8 mouse cellular contexts compared by ENCODE assay signal in genomic region chr12:85487545-85488141, GRCm38 (mm10). TPM values are rescaled to one million over a fixed set of nuclear protein-coding genes. Genes with fewer than 3 reads are reported as not detected.
DNase-seq lines count a peak whose midpoint lies in the region; ATAC-seq and TF ChIP-seq lines count a peak whose summit lies in the region.

No protein-coding gene starts in this region.

- peak overlapping the region; percentile 62 for H3K4me3 ChIP-seq in embryonic facial prominence, embryonic 14.5 days (ENCODE audit: low read depth, low read length)
- peak overlapping the region; percentile 79 for H3K4me3 ChIP-seq in heart, embryonic 15.5 days
- no peak overlapping the region for H3K4me3 ChIP-seq in liver, embryonic 14.5 days (ENCODE audit: insufficient read depth in 1 of 2, low read depth in 2 of 2, low read length in 2 of 2)

- no peaks in the 10 kb centered on the region for H3K9me3 ChIP-seq in embryonic facial prominence, embryonic 14.5 days (ENCODE audit: control insufficient read depth, low read length)
- no peaks in the 10 kb centered on the region for H3K9me3 ChIP-seq in heart, embryonic 15.5 days (replicated peaks)
- no peaks in the 10 kb centered on the region for H3K9me3 ChIP-seq in liver, embryonic 14.5 days (ENCODE audit: control insufficient read depth, low read length)

- TF ChIP-seq EP300 in liver, embryonic 14.5 days (IDR thresholded peaks at IDR 0.05; ENCODE audit: low read depth), result no peak

- H3K4me2 ChIP-seq in embryonic facial prominence, embryonic 14.5 days (ENCODE audit: low read depth, low read length), result peak overlapping the region; percentile 96
- peak overlapping the region; percentile 94 for H3K4me2 ChIP-seq in heart, embryonic 15.5 days
- peak overlapping the region; percentile 70 for H3K4me2 ChIP-seq in liver, embryonic 14.5 days (ENCODE audit: low read depth)

- peak; percentile 86 for DNase-seq in CD4-positive, CD25-positive, alpha-beta regulatory T cell, adult 2 months (ENCODE audit: low read depth, low spot score)
- DNase-seq in adrenal gland, adult 18-20 months (ENCODE audit: low spot score in 2 of 2), result peak; percentile 60 to 66
- peak; percentile 85 for DNase-seq in embryonic facial prominence, embryonic 14.5 days (ENCODE audit: low spot score)
- DNase-seq in kidney, postnatal 10 days, result peak; percentile 82
- DNase-seq in liver, embryonic 14.5 days (ENCODE audit: low read depth in 3 of 3, low spot score in 3 of 3), result no peak
- DNase-seq in naive thymus-derived CD4-positive, alpha-beta T cell, adult 2 months (ENCODE audit: low read depth), result peak; percentile 82
- DNase-seq in thymus, postnatal 10 days (ENCODE audit: low spot score in 2 of 2), result peak; percentile 52 to 71

- H3K27me3 ChIP-seq in embryonic facial prominence, embryonic 14.5 days (replicated peaks; ENCODE audit: control insufficient read depth, insufficient read depth, low read length), result no peaks in the 10 kb centered on the region
- H3K27me3 ChIP-seq in heart, embryonic 15.5 days, result no peaks in the 10 kb centered on the region
- H3K27me3 ChIP-seq in liver, embryonic 14.5 days (ENCODE audit: control insufficient read depth, insufficient read depth, low read length), result peaks cover 14% of the 10 kb centered on the region

- H3K9ac ChIP-seq in embryonic facial prominence, embryonic 14.5 days (ENCODE audit: low read depth, low read length), result no peak overlapping the region; the same call in none of the 2 replicates
- peak overlapping the region; percentile 69 for H3K9ac ChIP-seq in heart, embryonic 15.5 days
- H3K9ac ChIP-seq in liver, embryonic 14.5 days (replicated peaks), result no peak overlapping the region

- peaks cover 12% of the 10 kb centered on the region for H3K4me1 ChIP-seq in embryonic facial prominence, embryonic 14.5 days (ENCODE audit: control insufficient read depth, insufficient read depth, low read length)
- H3K4me1 ChIP-seq in heart, embryonic 15.5 days (replicated peaks), result peaks cover 30% of the 10 kb centered on the region
- H3K4me1 ChIP-seq in liver, embryonic 14.5 days (replicated peaks; ENCODE audit: control insufficient read depth in 2 of 2, insufficient read depth in 2 of 2, low read length in 1 of 2), result peaks cover 0 to 11% of the 10 kb centered on the region in 2 experiments; a peak in 2 of 4 replicates

- H3K36me3 ChIP-seq in embryonic facial prominence, embryonic 14.5 days (ENCODE audit: control insufficient read depth, insufficient read depth, low read length), result no peaks in the 10 kb centered on the region
- H3K36me3 ChIP-seq in heart, embryonic 15.5 days, result no peaks in the 10 kb centered on the region
- H3K36me3 ChIP-seq in liver, embryonic 14.5 days (replicated peaks; ENCODE audit: control insufficient read depth, insufficient read depth, low read depth), result no peaks in the 10 kb centered on the region

- ATAC-seq in embryonic facial prominence, embryonic 14.5 days (ENCODE audit: low read depth), result peak; percentile 26; the same call in 1 of the 2 replicates
- ATAC-seq in heart, embryonic 15.5 days (replicated peaks; ENCODE audit: insufficient number of reproducible peaks, insufficient read depth, low FRiP score, low read depth), result no peak
- no peak for ATAC-seq in liver, embryonic 14.5 days (ENCODE audit: insufficient read depth)

- 2% methylated on average over 12 of the region's 12 CpGs for WGBS in embryonic facial prominence, embryonic 14.5 days
- WGBS in heart, embryonic 15.5 days, result under 1% methylated on average over 12 of the region's 12 CpGs
- under 1% methylated on average over 12 of the region's 12 CpGs for WGBS in liver, embryonic 14.5 days (ENCODE audit: insufficient replicate concordance)

- H3K27ac ChIP-seq in embryonic facial prominence, embryonic 14.5 days (replicated peaks; ENCODE audit: low read depth, low read length), result peak overlapping the region; percentile 53; the same call in 1 of the 2 replicates
- no peak overlapping the region for H3K27ac ChIP-seq in heart, embryonic 15.5 days
- no peak overlapping the region for H3K27ac ChIP-seq in liver, embryonic 14.5 days

- TF ChIP-seq CTCF in liver, embryonic 14.5 days (IDR thresholded peaks at IDR 0.05; ENCODE audit: low read depth), result peak; percentile 85

RNA-seq across cellular contexts. Expression of gene Fos, which starts 14.0 kb away (rescaled TPM):
- 1 to 10 TPM; 2.9 to 4.3 TPM for total RNA-seq in adrenal gland, adult 18-20 months (2021)
- 11.2 and 12.6 TPM in 2 replicates for polyA plus RNA-seq in embryonic facial prominence, embryonic 14.5 days (2014; fragmentation: Nextera tagmentation; extraction: Ambion mirVana)
- 5.4 and 5.9 TPM in 2 replicates for polyA plus RNA-seq in heart, embryonic 15.5 days (2015; fragmentation: Nextera tagmentation; extraction: Ambion mirVana)
- polyA plus RNA-seq in liver, embryonic 14.5 days (2012; rRNA removed), result 0.79 and 0.83 TPM in 2 replicates
- 0.61 and 0.71 TPM in 2 replicates for polyA plus RNA-seq in liver, embryonic 14.5 days (2014; fragmentation: Nextera tagmentation; extraction: Ambion mirVana)

Comparison
In these comparisons a context has a peak if more than half of its experiments do, and no peak if none do; other contexts are left out.
1. DNase-seq: peak in CD4-positive, CD25-positive, alpha-beta regulatory T cell, adult 2 months (single experiment), adrenal gland, adult 18-20 months (2 of 2), embryonic facial prominence, embryonic 14.5 days (single experiment), kidney, postnatal 10 days (single experiment), naive thymus-derived CD4-positive, alpha-beta T cell, adult 2 months (single experiment) and thymus, postnatal 10 days (2 of 2); none in liver, embryonic 14.5 days (0 of 3).
2. H3K4me3 ChIP-seq: peak in embryonic facial prominence, embryonic 14.5 days (single experiment) and heart, embryonic 15.5 days (single experiment); none in liver, embryonic 14.5 days (0 of 2).
3. Peak in every context shown above with its lines, with median percentiles within 50 percentile points of each other: H3K4me2 ChIP-seq.